Mouse (Mus musculus) thymus, postnatal 4 days (tissue): Measurements from ENCODE around the gene Mtfr1l.

Experiments
- DNase-seq: peaks from one replicate; pipeline ENCODE4 v3.0.0; 2021

The Mtfr1l gene

GRCm38 (mm10) chr4:134534932-134535786 is at the start of gene Mtfr1l:
Mtfr1l (minus strand) TSS chr4:134535387.
- DNase-seq = peak; percentile 96

- DNase-seq = peak; percentile 81
Measured at GRCm38 (mm10) chr4:134583513-134583912, 48.3 kb upstream of the Mtfr1l start.

- DNase-seq = no peak
Measured at GRCm38 (mm10) chr4:134581365-134581764, 46.2 kb upstream of the Mtfr1l start.

- no peak for DNase-seq
Measured at GRCm38 (mm10) chr4:134580351-134581148, 45.4 kb upstream of the Mtfr1l start.

- no peak for DNase-seq
Measured at GRCm38 (mm10) chr4:134579620-134580019, 44.4 kb upstream of the Mtfr1l start.

GRCm38 (mm10) chr4:134579212-134579611 is 44.0 kb upstream of the Mtfr1l start:
- DNase-seq = no peak

GRCm38 (mm10) chr4:134578407-134578806 is 43.2 kb upstream of the Mtfr1l start:
- DNase-seq = no peak

- DNase-seq = no peak
Measured at GRCm38 (mm10) chr4:134577281-134577680, 42.1 kb upstream of the Mtfr1l start.

- no peak for DNase-seq
Measured at GRCm38 (mm10) chr4:134575486-134575885, 40.3 kb upstream of the Mtfr1l start.

GRCm38 (mm10) chr4:134572449-134573300 is 37.5 kb upstream of the Mtfr1l start:
- DNase-seq = no peak

GRCm38 (mm10) chr4:134570704-134571451 is 35.7 kb upstream of the Mtfr1l start:
- no peak for DNase-seq

GRCm38 (mm10) chr4:134569831-134570230 is 34.6 kb upstream of the Mtfr1l start:
- no peak for DNase-seq

- peak; percentile 69 for DNase-seq
Measured at GRCm38 (mm10) chr4:134569205-134569604, 34.0 kb upstream of the Mtfr1l start.

- DNase-seq = no peak
Measured at GRCm38 (mm10) chr4:134567377-134568226, 32.4 kb upstream of the Mtfr1l start.

GRCm38 (mm10) chr4:134564093-134564492 is 28.9 kb upstream of the Mtfr1l start:
- no peak for DNase-seq

GRCm38 (mm10) chr4:134563624-134564023 is 28.4 kb upstream of the Mtfr1l start:
- DNase-seq = no peak

- DNase-seq = no peak
Measured at GRCm38 (mm10) chr4:134562014-134562413, 26.8 kb upstream of the Mtfr1l start.

- no peak for DNase-seq
Measured at GRCm38 (mm10) chr4:134560699-134561098, 25.5 kb upstream of the Mtfr1l start.

- DNase-seq = no peak
Measured at GRCm38 (mm10) chr4:134559154-134559553, 24.0 kb upstream of the Mtfr1l start.

- peak; percentile 62 for DNase-seq
Measured at GRCm38 (mm10) chr4:134558570-134559113, 23.5 kb upstream of the Mtfr1l start.
